Mouse (Mus musculus) olfactory bulb, adult 2 months (tissue): Measurements from ENCODE around the gene Bcl7a. TPM values are rescaled to one million over a fixed set of nuclear protein-coding genes. Genes with fewer than 3 reads are reported as not detected.

Experiments used
- H3K27ac ChIP-seq: fragments of 200-500 bp; 2 replicates; pipeline ENCODE4 v1.5.1; 2012; ENCODE audit warnings: low read depth, low read length; ENCODE audit not compliant: insufficient read depth
- H3K4me1 ChIP-seq: fragments of 200-500 bp; 2 replicates; pipeline ENCODE4 v1.6.1; 2012; ENCODE audit warnings: low read length; ENCODE audit not compliant: control insufficient read depth, insufficient read depth
- H3K4me3 ChIP-seq: fragments of 200-500 bp; 2 replicates; pipeline ENCODE4 v1.5.1; 2012; ENCODE audit warnings: mild to moderate bottlenecking, low read depth, low read length, moderate library complexity; ENCODE audit not compliant: insufficient read depth
- CTCF ChIP-seq: fragments of 200-500 bp; IDR thresholded peaks from 2 replicates; pipeline ENCODE4 v1.5.1; 2012; ENCODE audit warnings: low read depth, mild to moderate bottlenecking, low read length, moderate library complexity; ENCODE audit not compliant: insufficient read depth
- POLR2A ChIP-seq: fragments of 200-500 bp; IDR thresholded peaks from 2 replicates; pipeline ENCODE4 v1.6.1; 2012; ENCODE audit warnings: mild to moderate bottlenecking, low read depth, low read length, moderate library complexity; ENCODE audit not compliant: insufficient read depth
- WGBS: fragments of 180-500 bp; shearing (Covaris S2); methylation state at CpG from one replicate; pipeline ENCODE4 v1.1.7; 2018; 5-methylcytosine and 5-hydroxymethylcytosine counted together
- polyA plus RNA-seq: library from polyadenylated mRNA; stranded (reverse); fragments of >200 nt; gene quantifications from 2 replicates; pipeline ENCODE4 v1.2.4, GENCODE M21; 2012; ENCODE audit warnings: low replicate concordance; ENCODE audit not compliant: missing spikeins, insufficient read depth, insufficient read length

The Bcl7a gene
- polyA plus RNA-seq, 1 experiment: not detected

DNA sequence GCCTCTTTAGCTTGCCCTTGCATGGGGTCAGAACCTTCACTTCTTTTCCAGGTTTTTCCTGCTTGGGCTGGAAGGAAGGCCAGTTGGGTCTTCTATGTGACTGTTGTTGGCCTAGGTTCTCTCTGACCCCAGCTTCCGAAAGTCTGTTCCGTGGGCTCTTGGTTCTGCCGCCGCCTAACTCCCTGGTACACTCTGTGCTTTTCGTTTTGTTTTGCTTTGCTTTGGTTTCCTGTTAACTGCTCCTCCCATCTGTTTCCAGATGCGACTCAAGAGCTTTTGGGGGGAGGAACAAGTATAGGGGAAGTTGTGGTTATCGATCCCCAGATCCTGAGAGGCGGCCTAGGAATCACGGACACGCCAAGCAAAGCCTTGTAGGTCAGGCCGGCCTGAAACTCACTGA is 54.2 kb downstream of the Bcl7a start:
- peaks cover 14% of the 10 kb centered on the region for H3K4me1 ChIP-seq
- no peak overlapping the region for H3K27ac ChIP-seq
- peak overlapping the region; percentile 40 for H3K4me3 ChIP-seq
- no peak for TF ChIP-seq CTCF
- TF ChIP-seq POLR2A: no peak
- WGBS: 53% methylated on average over 11 of the region's 11 CpGs

DNA sequence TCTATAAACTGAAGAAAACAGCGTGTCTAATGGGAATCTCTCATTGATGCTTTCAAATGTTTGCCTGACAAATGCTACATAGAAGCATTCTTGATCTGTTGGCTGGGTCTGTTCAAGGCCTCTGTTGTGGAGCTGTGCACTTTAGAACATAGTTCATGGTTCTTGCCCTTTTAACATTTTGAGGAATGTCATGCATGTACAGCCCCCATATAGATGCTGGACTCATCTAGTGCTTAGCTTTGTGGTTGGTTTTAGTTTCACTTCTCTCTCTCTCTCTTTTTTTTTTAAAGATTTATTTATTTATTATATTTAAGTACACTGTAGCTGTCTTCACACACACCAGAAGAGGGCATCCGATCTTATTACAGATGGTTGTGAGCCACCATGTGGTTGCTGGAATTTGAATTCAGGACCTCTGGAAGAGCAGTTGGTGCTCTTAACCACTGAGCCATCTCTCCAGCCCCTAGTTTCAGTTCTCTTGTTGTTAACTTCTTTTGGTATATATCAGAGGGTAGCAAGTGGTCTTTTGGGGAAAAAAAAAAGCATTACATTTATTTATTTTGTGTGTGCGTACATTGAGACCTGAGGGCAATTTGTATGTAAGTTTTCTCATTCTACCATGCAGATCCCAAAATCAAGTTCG is 55.3 kb downstream of the Bcl7a start:
- Histone ChIP-seq H3K4me3 (no peak overlapping the region), H3K4me1 (peaks cover 13% of the 10 kb centered on the region), H3K27ac (no peak overlapping the region)
- TF ChIP-seq CTCF: no peak
- TF ChIP-seq POLR2A: no peak
- 92% methylated on average over 4 of the region's 4 CpGs for WGBS

DNA sequence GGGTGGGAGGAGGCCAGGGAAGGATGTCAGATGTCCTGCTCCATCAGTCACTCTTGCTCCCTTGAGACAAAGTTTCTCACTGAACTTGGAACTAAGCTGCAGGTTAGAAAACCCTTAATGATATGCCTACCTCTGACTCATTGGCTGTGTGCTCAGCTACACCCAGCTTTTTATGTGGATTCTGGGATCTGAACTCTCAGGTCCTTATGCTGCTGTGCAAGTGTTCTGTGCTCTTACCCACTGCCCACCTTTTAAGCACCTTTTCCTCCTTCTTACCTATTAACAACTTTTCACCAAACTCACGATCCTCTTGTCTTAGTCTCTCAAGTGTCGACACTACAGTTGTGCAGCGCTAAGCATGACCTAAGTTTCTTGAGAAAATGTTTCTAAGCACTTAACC is 60.8 kb downstream of the Bcl7a start:
- WGBS: 85% methylated on average over 3 of the region's 3 CpGs
- Histone ChIP-seq H3K4me3 (no peak overlapping the region), H3K27ac (no peak overlapping the region), H3K4me1 (peaks cover 5% of the 10 kb centered on the region; the same call in 1 of the 2 replicates)
- TF ChIP-seq POLR2A (no peak), CTCF (no peak)

DNA sequence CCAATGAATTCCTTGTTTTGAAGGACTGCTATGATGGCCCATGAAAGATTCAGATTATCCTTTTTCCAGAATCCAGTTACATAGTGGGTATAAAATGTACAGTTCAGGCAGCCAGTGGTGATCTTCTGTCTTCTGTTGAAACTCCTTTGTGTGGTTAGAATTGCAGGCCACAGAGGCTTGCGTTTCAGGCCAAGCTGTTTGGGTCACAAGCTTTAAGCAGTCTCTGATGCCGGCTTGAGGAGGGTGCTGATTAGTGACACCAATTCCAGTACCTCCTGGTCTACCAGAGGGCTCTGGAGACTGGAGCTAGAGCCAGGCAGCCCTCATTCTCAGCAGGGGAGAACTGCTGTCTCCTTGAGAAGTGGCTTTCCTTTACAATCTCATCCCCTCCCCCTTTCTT is 63.3 kb downstream of the Bcl7a start:
- TF ChIP-seq POLR2A: no peak
- no peak for TF ChIP-seq CTCF
- 52% methylated on average over 2 of the region's 2 CpGs for WGBS
- H3K27ac ChIP-seq: no peak overlapping the region

DNA sequence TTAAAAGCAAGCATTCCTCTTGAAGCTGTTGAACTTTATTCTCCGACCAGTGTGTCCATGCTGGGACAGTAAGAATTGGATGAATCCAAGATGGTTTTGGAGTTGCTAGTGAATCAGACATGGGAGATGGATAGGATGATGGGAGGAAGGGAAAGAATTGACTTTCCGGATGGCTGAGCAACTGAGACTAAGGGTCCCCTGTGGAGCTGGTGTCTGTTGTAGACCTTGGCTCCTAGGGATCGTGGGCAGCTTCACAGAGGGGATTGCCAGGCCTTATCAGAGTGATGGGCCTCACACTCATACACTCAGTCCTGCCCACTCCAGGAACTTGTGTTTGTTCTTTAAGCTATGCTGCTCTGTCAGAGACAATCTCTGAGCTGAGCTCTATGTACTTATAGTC is 64.5 kb downstream of the Bcl7a start:
- WGBS: 75% methylated on average over 3 of the region's 3 CpGs
- Histone ChIP-seq H3K27ac (no peak overlapping the region), H3K4me1 (peaks cover 5% of the 10 kb centered on the region; the same call in 1 of the 2 replicates), H3K4me3 (no peak overlapping the region)
- no peak for TF ChIP-seq POLR2A
- TF ChIP-seq CTCF: no peak

More for the DNA sequence above, 63.3 kb downstream of the Bcl7a start:
- Histone ChIP-seq H3K4me1 (peaks cover 5% of the 10 kb centered on the region; the same call in 1 of the 2 replicates), H3K4me3 (no peak overlapping the region)

DNA sequence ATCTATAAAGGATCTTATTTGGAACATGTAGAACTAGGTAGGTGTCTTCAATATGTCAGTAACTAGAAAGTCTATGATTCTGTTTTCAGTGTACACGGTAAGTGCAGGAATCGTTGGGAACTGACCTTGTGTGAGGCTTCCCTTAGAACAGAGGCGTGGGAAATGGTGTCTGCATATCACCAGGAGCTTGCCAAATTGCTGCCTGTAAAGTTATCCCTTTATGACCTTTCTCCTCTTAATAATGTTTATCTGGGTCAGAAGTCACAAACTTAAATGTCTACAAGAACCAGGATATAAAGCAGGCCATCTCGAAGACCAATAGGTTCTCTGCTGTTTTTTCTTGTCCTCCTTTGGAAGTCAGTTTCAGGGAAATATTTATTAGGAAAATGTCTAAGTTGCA is 68.6 kb downstream of the Bcl7a start:
- 88% methylated on average over 4 of the region's 4 CpGs for WGBS
- TF ChIP-seq CTCF: no peak
- no peak for TF ChIP-seq POLR2A
- peaks cover 9% of the 10 kb centered on the region for H3K4me1 ChIP-seq
- no peak overlapping the region for H3K4me3 ChIP-seq
- no peak overlapping the region for H3K27ac ChIP-seq

DNA sequence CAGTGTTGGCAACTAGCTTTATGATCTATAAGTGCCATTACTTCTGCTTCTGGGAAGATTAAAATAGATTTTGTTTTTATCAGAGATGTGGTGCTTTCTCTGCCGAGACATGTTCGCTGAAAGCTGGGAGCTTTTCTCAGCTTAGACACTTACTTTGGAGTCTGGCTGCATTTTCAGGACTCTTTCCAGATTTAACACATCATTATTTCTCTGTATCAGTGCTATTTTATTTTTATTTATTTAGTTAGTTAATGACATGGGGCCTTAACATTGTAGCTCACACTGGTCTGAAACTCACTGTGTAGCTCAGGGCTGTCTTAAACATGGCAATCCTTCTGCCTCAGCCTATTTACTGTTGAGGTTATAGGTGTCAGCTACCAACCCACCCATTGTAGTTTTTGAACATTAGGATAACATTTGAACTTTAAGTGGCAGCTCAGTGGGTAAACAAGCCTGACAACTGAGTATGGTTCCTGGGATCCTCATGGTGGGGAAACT is 70.3 kb downstream of the Bcl7a start:
- WGBS: 63% methylated on average over 2 of the region's 2 CpGs
- Histone ChIP-seq H3K27ac (no peak overlapping the region), H3K4me1 (peaks cover 10% of the 10 kb centered on the region)

DNA sequence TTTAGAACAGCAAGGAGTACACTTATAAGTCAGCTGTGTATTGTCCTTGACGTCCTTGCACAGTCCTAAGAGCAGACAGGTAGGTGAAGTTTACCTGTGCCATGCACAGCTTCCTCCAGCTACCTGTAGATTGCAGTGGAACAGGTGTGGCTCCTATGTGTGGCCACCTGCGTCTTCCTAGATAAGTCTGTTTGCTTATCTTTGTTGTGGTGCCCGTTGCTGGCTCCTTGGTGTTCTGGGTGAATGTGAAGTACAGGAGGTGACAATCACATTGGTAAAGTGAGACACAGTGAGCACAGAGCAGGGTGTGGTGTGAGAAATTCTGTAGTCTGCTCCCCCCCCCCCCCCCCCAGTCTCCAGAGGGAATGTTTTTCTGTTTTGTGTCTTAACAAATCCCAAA is 72.5 kb downstream of the Bcl7a start:
- Histone ChIP-seq H3K27ac (no peak overlapping the region), H3K4me1 (peaks cover 10% of the 10 kb centered on the region), H3K4me3 (no peak overlapping the region)
- no peak for TF ChIP-seq CTCF
- TF ChIP-seq POLR2A: no peak
- WGBS: 87% methylated on average over 3 of the region's 3 CpGs

More for the DNA sequence above, 70.3 kb downstream of the Bcl7a start:
- H3K4me3 ChIP-seq: no peak overlapping the region
- TF ChIP-seq CTCF (no peak), POLR2A (no peak)

DNA sequence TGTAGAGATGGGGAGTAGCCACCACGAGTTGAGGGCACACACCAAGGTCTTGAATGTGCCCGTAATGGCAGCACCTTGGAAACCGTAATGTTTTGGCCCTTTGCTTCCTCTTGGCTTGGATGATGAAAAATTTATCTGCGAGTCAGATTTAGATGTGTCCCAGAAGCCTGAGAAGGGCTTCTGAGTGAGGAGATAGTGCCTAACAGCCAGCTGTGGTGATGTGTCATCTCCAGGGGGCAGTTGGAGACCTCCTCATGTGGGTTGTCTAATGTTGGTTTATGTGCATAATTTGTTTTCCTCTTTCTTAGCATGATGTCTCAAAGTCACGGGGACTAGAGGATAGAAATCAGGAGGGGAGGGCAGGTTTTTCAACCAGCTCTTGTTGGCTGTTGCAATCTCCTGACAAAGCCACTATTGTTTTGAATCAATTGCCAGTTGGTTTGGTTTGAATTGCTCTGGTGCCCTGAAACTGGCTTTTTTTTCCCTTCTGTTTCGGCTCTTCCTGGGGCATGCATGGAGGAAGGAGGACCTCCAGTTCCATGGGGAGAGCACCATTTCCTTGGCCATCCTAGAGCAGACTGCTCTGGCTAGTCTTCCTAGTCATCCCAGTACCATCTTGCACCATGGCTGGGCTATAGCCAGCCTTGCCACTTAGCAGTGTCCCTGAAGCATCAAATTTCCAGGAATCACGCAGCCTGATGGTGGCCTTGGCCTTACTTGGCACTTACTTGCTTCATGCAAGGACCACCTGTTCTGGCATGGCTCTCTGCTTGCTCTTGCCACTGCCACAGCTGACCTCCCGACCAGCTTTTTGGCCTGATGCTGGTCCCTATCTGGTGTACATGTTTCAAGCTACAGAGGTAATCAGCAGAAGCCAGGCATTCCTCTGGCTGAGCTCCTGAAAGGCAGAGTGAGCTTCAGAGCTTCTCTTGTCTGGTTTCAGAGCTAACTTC is 73.2 kb downstream of the Bcl7a start:
- TF ChIP-seq POLR2A (no peak), CTCF (no peak)
- WGBS: 58% methylated on average over 8 of the region's 8 CpGs
- H3K27ac ChIP-seq: peak overlapping the region; percentile 27; the same call in 1 of the 2 replicates

More for the DNA sequence above, 73.2 kb downstream of the Bcl7a start:
- peaks cover 10% of the 10 kb centered on the region for H3K4me1 ChIP-seq
- H3K4me3 ChIP-seq: no peak overlapping the region
